In genomic region chr11:80575794-80576193, GRCm38 (mm10) we compare ENCODE assay signal across 20 mouse cellular contexts.
DNase-seq lines count a peak whose midpoint lies in the region; ATAC-seq lines count a peak whose summit lies in the region.
"Had no signal": no experiment of that assay in that cellular context is flagged by ENCODE, and none has a peak within 500 bp of the region (broad histone marks: within the 10 kb centered on the region; RNA-seq: fewer than 3 reads in every experiment).

No protein-coding gene starts in this region.

- no peaks in the 10 kb centered on the region for H3K36me3 ChIP-seq in hindbrain, embryonic 13.5 days
- no peaks in the 10 kb centered on the region for H3K36me3 ChIP-seq in hindbrain, embryonic 16.5 days (ENCODE audit: control insufficient read depth, insufficient read depth, low read length)
- H3K36me3 ChIP-seq in midbrain, embryonic 14.5 days (ENCODE audit: control insufficient read depth, insufficient read depth, low read length), result no peaks in the 10 kb centered on the region
- H3K36me3 ChIP-seq in midbrain, embryonic 10.5 days, result no peaks in the 10 kb centered on the region
- no peaks in the 10 kb centered on the region for H3K36me3 ChIP-seq in neural tube, embryonic 14.5 days (ENCODE audit: control insufficient read depth, insufficient read depth, low read length)
- no peaks in the 10 kb centered on the region for H3K36me3 ChIP-seq in splenic B cell, adult 2 months (ENCODE audit: control insufficient read depth, insufficient read depth, low read length, poor library complexity, severe bottlenecking)
- no peaks in the 10 kb centered on the region for H3K36me3 ChIP-seq in kidney, embryonic 15.5 days
- H3K36me3 ChIP-seq: embryonic facial prominence, embryonic 12.5 days; forebrain, embryonic 12.5 days; G1E; heart, embryonic 12.5 days; hindbrain, embryonic 10.5 days had no signal

- DNase-seq in midbrain, embryonic 14.5 days, result no peak
- no peak for DNase-seq in midbrain, embryonic 10.5 days (ENCODE audit: low spot score)
- DNase-seq in neural tube, embryonic 10.5 days (ENCODE audit: extremely low spot score, low spot score), result no peak
- DNase-seq in splenic B cell, adult 2 months (ENCODE audit: low read depth, low spot score), result peak; percentile 8
- DNase-seq: adrenal gland, adult 8-10 months; adrenal gland, postnatal 36 days; cerebellum, adult 2 months; cerebellum, postnatal 10 days; forebrain, postnatal 0 days; gastrocnemius, adult 2 months; gastrocnemius, postnatal 25 days had no signal

- peak overlapping the region; percentile 97 for H3K27ac ChIP-seq in hindbrain, embryonic 13.5 days
- H3K27ac ChIP-seq in hindbrain, embryonic 16.5 days (ENCODE audit: low read depth, low read length), result no peak overlapping the region
- H3K27ac ChIP-seq in midbrain, embryonic 14.5 days (replicated peaks; ENCODE audit: low read depth, low read length), result peak overlapping the region; percentile 96; the same call in 1 of the 2 replicates
- H3K27ac ChIP-seq in midbrain, embryonic 10.5 days (replicated peaks), result no peak overlapping the region
- H3K27ac ChIP-seq in neural tube, embryonic 14.5 days (ENCODE audit: low read depth, low read length), result peak overlapping the region; percentile 18; the same call in 1 of the 2 replicates
- no peak overlapping the region for H3K27ac ChIP-seq in kidney, embryonic 15.5 days
- H3K27ac ChIP-seq: embryonic facial prominence, embryonic 12.5 days; forebrain, embryonic 12.5 days; gastrocnemius, adult 2 months; hindbrain, embryonic 10.5 days had no signal

- H3K4me2 ChIP-seq in hindbrain, embryonic 13.5 days, result no peak overlapping the region
- no peak overlapping the region for H3K4me2 ChIP-seq in hindbrain, embryonic 16.5 days (ENCODE audit: low read length)
- no peak overlapping the region for H3K4me2 ChIP-seq in midbrain, embryonic 14.5 days (ENCODE audit: low read length)
- no peak overlapping the region for H3K4me2 ChIP-seq in neural tube, embryonic 14.5 days (ENCODE audit: low read depth, low read length)
- no peak overlapping the region for H3K4me2 ChIP-seq in kidney, embryonic 15.5 days
- H3K4me2 ChIP-seq: embryonic facial prominence, embryonic 12.5 days; forebrain, embryonic 12.5 days; heart, embryonic 12.5 days had no signal

- H3K9me3 ChIP-seq in hindbrain, embryonic 13.5 days, result no peaks in the 10 kb centered on the region
- no peaks in the 10 kb centered on the region for H3K9me3 ChIP-seq in hindbrain, embryonic 16.5 days (ENCODE audit: control insufficient read depth, low read length)
- no peaks in the 10 kb centered on the region for H3K9me3 ChIP-seq in midbrain, embryonic 14.5 days (ENCODE audit: control insufficient read depth, low read length)
- H3K9me3 ChIP-seq in midbrain, embryonic 10.5 days (replicated peaks), result no peaks in the 10 kb centered on the region
- no peaks in the 10 kb centered on the region for H3K9me3 ChIP-seq in neural tube, embryonic 14.5 days (ENCODE audit: control insufficient read depth, low read length)
- no peaks in the 10 kb centered on the region for H3K9me3 ChIP-seq in kidney, embryonic 15.5 days (replicated peaks)
- H3K9me3 ChIP-seq: embryonic facial prominence, embryonic 12.5 days; forebrain, embryonic 12.5 days; G1E; heart, embryonic 12.5 days; hindbrain, embryonic 10.5 days had no signal

- H3K9ac ChIP-seq in hindbrain, embryonic 13.5 days, result no peak overlapping the region
- no peak overlapping the region for H3K9ac ChIP-seq in hindbrain, embryonic 16.5 days (ENCODE audit: low read depth, low read length)
- no peak overlapping the region for H3K9ac ChIP-seq in midbrain, embryonic 14.5 days (replicated peaks; ENCODE audit: low read length)
- H3K9ac ChIP-seq in neural tube, embryonic 14.5 days (replicated peaks; ENCODE audit: low read depth, low read length), result no peak overlapping the region
- no peak overlapping the region for H3K9ac ChIP-seq in kidney, embryonic 15.5 days
- H3K9ac ChIP-seq: embryonic facial prominence, embryonic 12.5 days; forebrain, embryonic 12.5 days; forebrain, postnatal 0 days; heart, embryonic 12.5 days had no signal

- 82% methylated on average over 3 of the region's 3 CpGs for WGBS in hindbrain, embryonic 13.5 days
- WGBS in hindbrain, embryonic 16.5 days, result 81% methylated on average over 3 of the region's 3 CpGs
- 90% methylated on average over 3 of the region's 3 CpGs for WGBS in midbrain, embryonic 14.5 days
- WGBS in midbrain, embryonic 10.5 days, result 74% methylated on average over 3 of the region's 3 CpGs
- WGBS in neural tube, embryonic 14.5 days, result 86% methylated on average over 3 of the region's 3 CpGs
- WGBS in kidney, embryonic 15.5 days, result 70% methylated on average over 3 of the region's 3 CpGs

- H3K4me3 ChIP-seq in hindbrain, embryonic 13.5 days, result no peak overlapping the region
- H3K4me3 ChIP-seq in hindbrain, embryonic 16.5 days (ENCODE audit: low read length), result no peak overlapping the region
- H3K4me3 ChIP-seq in midbrain, embryonic 14.5 days (replicated peaks; ENCODE audit: low read depth, low read length), result no peak overlapping the region
- no peak overlapping the region for H3K4me3 ChIP-seq in midbrain, embryonic 10.5 days
- no peak overlapping the region for H3K4me3 ChIP-seq in neural tube, embryonic 14.5 days (ENCODE audit: low read depth, low read length)
- H3K4me3 ChIP-seq in kidney, embryonic 15.5 days (replicated peaks), result no peak overlapping the region
- H3K4me3 ChIP-seq: embryonic facial prominence, embryonic 12.5 days; forebrain, embryonic 12.5 days; gastrocnemius, adult 2 months; heart, embryonic 12.5 days; hindbrain, embryonic 10.5 days had no signal

- ATAC-seq in hindbrain, embryonic 13.5 days (ENCODE audit: low FRiP score), result no peak
- ATAC-seq in hindbrain, embryonic 16.5 days, result no peak
- ATAC-seq in midbrain, embryonic 14.5 days (ENCODE audit: low FRiP score, low TSS enrichment), result no peak
- no peak for ATAC-seq in neural tube, embryonic 14.5 days (ENCODE audit: low read depth)
- no peak for ATAC-seq in kidney, embryonic 15.5 days (replicated peaks; ENCODE audit: low FRiP score)
- ATAC-seq: forebrain, postnatal 0 days had no signal

- H3K4me1 ChIP-seq in hindbrain, embryonic 13.5 days (replicated peaks), result peaks cover 31% of the 10 kb centered on the region
- peaks cover 15% of the 10 kb centered on the region for H3K4me1 ChIP-seq in hindbrain, embryonic 16.5 days (ENCODE audit: control insufficient read depth, insufficient read depth, low read depth, low read length)
- H3K4me1 ChIP-seq in midbrain, embryonic 14.5 days (ENCODE audit: control insufficient read depth, insufficient read depth, low read length), result peaks cover 38% of the 10 kb centered on the region
- H3K4me1 ChIP-seq in midbrain, embryonic 10.5 days, result peaks cover 28% of the 10 kb centered on the region
- peaks cover 23% of the 10 kb centered on the region for H3K4me1 ChIP-seq in neural tube, embryonic 14.5 days (ENCODE audit: control insufficient read depth, insufficient read depth, low read length)
- peaks cover 7% of the 10 kb centered on the region for H3K4me1 ChIP-seq in kidney, embryonic 15.5 days

- H3K27me3 ChIP-seq in hindbrain, embryonic 13.5 days, result peaks cover 13% of the 10 kb centered on the region; the same call in 1 of the 2 replicates
- H3K27me3 ChIP-seq in hindbrain, embryonic 16.5 days (replicated peaks; ENCODE audit: control insufficient read depth, insufficient read depth, low read length), result no peaks in the 10 kb centered on the region
- H3K27me3 ChIP-seq in midbrain, embryonic 14.5 days (ENCODE audit: control insufficient read depth, insufficient read depth, low read length), result no peaks in the 10 kb centered on the region
- H3K27me3 ChIP-seq in midbrain, embryonic 10.5 days (ENCODE audit: low read depth, poor library complexity, severe bottlenecking), result peaks cover 29% of the 10 kb centered on the region
- H3K27me3 ChIP-seq in neural tube, embryonic 14.5 days (ENCODE audit: control insufficient read depth, insufficient read depth, low read length), result no peaks in the 10 kb centered on the region; the same call in 1 of the 2 replicates
- no peaks in the 10 kb centered on the region for H3K27me3 ChIP-seq in splenic B cell, adult 2 months (ENCODE audit: control insufficient read depth, insufficient read depth, low read length, poor library complexity, severe bottlenecking)
- H3K27me3 ChIP-seq in kidney, embryonic 15.5 days, result 0 out of 2 replicates have a peak, but pooled peaks cover 4% of the 10 kb centered on the region
- H3K27me3 ChIP-seq: embryonic facial prominence, embryonic 12.5 days; heart, embryonic 12.5 days had no signal

Comparison
In these comparisons a context has a peak if more than half of its experiments do, and no peak if none do; other contexts are left out.
1. H3K27ac ChIP-seq: peak in hindbrain, embryonic 13.5 days (single experiment), midbrain, embryonic 14.5 days (single experiment) and neural tube, embryonic 14.5 days (single experiment); none in hindbrain, embryonic 16.5 days (single experiment), midbrain, embryonic 10.5 days (single experiment) and kidney, embryonic 15.5 days (single experiment).